Mouse (Mus musculus): ENCODE measurements at regions not wholly inside any gene's neighbourhood (a gene's known extent, or its start where the extent isn't known, plus 50 kb on each side); places are given as distances from the start of the nearest gene placed in this dataset.
A peak's percentile ranks its signal among the peaks of the same experiment; 100 is the strongest.

DNA sequence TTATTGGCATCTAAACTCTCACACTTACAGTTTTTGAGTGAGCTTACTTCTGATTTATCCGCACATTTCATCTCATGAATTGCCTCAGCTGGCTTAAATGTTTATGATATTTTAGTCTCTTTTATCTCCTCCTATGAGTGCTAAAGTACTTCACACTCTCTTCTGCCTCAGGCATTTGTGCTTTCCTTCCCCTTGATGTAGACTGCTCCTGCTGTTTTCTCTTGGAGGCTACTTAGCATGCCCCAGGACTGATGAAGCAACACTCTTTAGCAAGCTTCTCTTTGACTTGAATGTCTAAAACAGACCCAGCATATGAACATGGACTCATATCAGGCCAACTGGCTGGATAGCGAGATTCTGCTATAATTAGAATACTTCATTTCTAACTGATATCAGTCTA lies 882.8 kb downstream of the Tecrl start:
- Histone ChIP-seq H3K4me3 (ENCODE audit: insufficient read depth, low read length) (no peak overlapping the region), H3K4me1 (ENCODE audit: control insufficient read depth, insufficient read depth, low read length) (no peaks in the 10 kb centered on the region), H3K27ac (ENCODE audit: insufficient read depth, low read length) (no peak overlapping the region)
- TF ChIP-seq CTCF (IDR thresholded peaks at IDR 0.05; ENCODE audit: borderline replicate concordance, insufficient read depth, low read length) = no peak
- no peak for TF ChIP-seq POLR2A (IDR thresholded peaks at IDR 0.05; ENCODE audit: low read depth, low read length)

DNA sequence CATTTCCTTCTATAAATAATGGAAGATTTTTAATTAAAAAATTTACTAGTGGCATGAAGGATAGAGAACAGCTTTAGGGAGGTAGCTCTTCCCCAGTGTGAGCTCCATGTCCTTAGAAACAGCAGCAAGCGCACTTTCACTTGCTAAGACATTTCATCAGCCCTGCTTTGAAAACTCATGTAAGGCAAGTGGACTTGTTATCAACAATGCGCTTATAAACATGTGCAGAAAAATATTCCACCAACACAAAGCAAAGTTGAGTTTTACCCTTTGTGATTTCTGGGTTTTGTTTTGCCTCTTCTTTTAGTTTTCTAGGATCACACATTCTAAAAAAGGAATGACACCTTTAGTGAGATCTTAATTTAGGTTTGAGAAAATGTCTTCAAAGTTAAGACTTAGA lies 890.7 kb downstream of the Tecrl start:
- Histone ChIP-seq H3K27ac (ENCODE audit: insufficient read depth, low read length) (no peak overlapping the region), H3K4me1 (ENCODE audit: control insufficient read depth, insufficient read depth, low read length) (no peaks in the 10 kb centered on the region), H3K4me3 (ENCODE audit: insufficient read depth, low read length) (no peak overlapping the region)
- TF ChIP-seq CTCF (IDR thresholded peaks at IDR 0.05; ENCODE audit: borderline replicate concordance, insufficient read depth, low read length) (no peak), POLR2A (IDR thresholded peaks at IDR 0.05; ENCODE audit: low read depth, low read length) (no peak)

DNA sequence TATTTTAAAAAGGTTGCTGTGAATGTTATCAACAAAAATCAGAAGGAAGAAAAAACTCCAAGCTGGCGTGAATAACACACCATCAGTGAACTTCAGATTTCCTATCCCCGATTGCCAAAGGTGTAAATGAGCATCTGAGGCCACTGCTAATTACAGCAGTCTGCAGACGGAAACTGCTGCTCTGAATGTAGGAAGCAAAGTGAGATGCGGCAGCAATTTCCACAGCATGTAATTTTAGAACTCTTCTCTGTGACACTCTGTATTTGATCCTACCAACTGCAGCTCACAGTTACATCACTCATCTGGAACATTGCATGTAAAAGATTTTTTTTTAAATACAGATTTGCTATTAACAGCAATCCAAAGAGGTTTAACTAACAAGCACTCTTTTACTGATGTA lies 913.7 kb downstream of the Tecrl start:
- TF ChIP-seq CTCF (IDR thresholded peaks at IDR 0.05; ENCODE audit: borderline replicate concordance, insufficient read depth, low read length) (no peak), POLR2A (IDR thresholded peaks at IDR 0.05; ENCODE audit: low read depth, low read length) (no peak)
- no peaks in the 10 kb centered on the region for H3K4me1 ChIP-seq (ENCODE audit: control insufficient read depth, insufficient read depth, low read length)
- H3K4me3 ChIP-seq (ENCODE audit: insufficient read depth, low read length) = no peak overlapping the region
- no peak overlapping the region for H3K27ac ChIP-seq (ENCODE audit: insufficient read depth, low read length)

DNA sequence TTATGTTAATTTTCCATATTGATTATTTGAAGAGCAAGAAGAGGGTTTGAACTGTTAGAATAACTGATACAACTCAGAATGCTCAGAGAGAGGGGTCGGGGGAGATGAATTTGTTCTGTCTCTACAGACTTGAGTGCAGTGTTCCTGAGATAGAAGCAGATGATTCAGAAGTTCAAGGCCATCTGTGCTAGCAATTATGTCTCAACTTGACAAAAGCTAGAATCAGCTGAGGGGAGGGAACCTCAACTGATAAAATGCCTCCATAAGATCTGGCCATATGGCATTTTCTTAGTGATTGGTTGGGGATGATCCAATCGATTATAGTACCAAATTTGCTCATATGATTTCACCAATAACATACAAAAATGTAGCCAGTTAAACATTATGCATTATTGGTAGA lies 914.9 kb downstream of the Tecrl start:
- no peak for TF ChIP-seq CTCF (IDR thresholded peaks at IDR 0.05; ENCODE audit: borderline replicate concordance, insufficient read depth, low read length)
- no peak for TF ChIP-seq POLR2A (IDR thresholded peaks at IDR 0.05; ENCODE audit: low read depth, low read length)
- no peak overlapping the region for H3K4me3 ChIP-seq (ENCODE audit: insufficient read depth, low read length)
- no peak overlapping the region for H3K27ac ChIP-seq (ENCODE audit: insufficient read depth, low read length)
- H3K4me1 ChIP-seq (ENCODE audit: control insufficient read depth, insufficient read depth, low read length) = no peaks in the 10 kb centered on the region

DNA sequence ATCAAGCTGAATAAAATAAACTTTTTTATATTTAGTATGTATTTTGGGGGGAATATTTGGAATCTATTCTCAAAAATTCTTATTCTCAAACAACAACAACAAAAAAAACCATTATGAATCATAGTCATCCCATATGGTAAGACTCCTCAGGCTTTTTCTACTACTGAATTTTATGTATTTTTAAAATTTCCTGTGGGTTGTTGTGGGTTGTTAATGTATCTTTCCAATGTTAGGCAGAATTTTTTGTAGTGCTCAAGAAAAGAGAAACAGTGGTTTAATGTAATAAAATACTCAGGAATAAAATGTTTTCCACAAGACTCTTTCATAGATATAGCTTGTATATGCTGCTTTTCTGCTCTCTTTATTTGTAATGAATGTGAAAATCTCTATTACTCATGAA lies 934.6 kb downstream of the Tecrl start:
- Histone ChIP-seq H3K27ac (ENCODE audit: insufficient read depth, low read length) (no peak overlapping the region), H3K4me3 (ENCODE audit: insufficient read depth, low read length) (no peak overlapping the region), H3K4me1 (ENCODE audit: control insufficient read depth, insufficient read depth, low read length) (no peaks in the 10 kb centered on the region)
- TF ChIP-seq POLR2A (IDR thresholded peaks at IDR 0.05; ENCODE audit: low read depth, low read length) (no peak), CTCF (IDR thresholded peaks at IDR 0.05; ENCODE audit: borderline replicate concordance, insufficient read depth, low read length) (no peak)

DNA sequence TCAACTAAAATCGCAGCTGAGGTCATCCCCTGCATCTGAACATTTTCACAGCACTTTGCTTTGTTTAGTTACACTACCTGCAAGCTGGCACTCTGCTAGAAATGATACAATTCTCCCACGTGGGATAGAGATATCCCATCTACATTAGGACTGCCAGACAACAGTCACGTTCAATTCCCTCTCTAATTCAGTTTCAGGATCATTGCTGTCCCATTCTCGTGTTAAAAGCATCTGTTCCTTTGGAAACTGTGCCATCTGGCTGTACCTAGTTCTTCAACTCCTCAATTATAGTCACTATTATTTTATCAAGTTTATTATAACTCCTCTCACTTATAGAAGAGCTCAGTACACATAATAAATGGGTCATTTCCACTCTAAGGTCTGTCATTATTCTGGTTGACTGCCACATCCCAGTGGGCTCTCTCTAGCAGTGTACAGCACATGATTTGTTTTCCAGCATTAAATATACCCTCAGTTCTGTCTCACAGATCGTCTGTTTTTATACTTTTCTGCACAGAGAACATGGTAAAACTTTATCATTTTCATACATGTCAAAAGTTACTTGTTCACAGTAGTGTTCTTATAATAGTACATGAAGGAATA lies 958.3 kb downstream of the Tecrl start:
- Histone ChIP-seq H3K27ac (ENCODE audit: insufficient read depth, low read length) (no peak overlapping the region), H3K4me1 (ENCODE audit: control insufficient read depth, insufficient read depth, low read length) (no peaks in the 10 kb centered on the region), H3K4me3 (ENCODE audit: insufficient read depth, low read length) (no peak overlapping the region)
- TF ChIP-seq POLR2A (IDR thresholded peaks at IDR 0.05; ENCODE audit: low read depth, low read length) = no peak
- TF ChIP-seq CTCF (IDR thresholded peaks at IDR 0.05; ENCODE audit: borderline replicate concordance, insufficient read depth, low read length) = no peak

DNA sequence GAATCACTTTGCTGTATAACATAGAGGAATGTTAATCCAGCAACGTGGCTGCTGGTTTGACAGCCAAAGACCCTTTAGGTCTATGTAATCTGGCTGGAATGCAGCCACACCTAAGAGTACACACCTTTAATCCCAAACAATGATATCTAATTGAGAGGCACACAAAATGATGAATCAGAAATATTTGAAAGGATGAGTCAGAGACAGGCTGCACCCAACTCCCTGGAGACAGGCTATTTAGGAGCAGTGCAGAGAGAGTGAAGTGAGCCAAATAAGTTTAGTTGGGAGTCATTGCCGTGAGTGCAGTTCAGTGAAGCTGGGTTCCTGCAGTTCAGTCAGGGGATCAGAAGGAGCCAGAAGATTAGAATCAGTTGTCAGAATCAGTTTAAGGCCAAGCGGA lies 993.4 kb downstream of the Tecrl start:
- H3K27ac ChIP-seq (ENCODE audit: insufficient read depth, low read length) = no peak overlapping the region
- no peak overlapping the region for H3K4me3 ChIP-seq (ENCODE audit: insufficient read depth, low read length)
- peaks cover 4% of the 10 kb centered on the region; the same call in 1 of the 2 replicates for H3K4me1 ChIP-seq (ENCODE audit: control insufficient read depth, insufficient read depth, low read length)
- TF ChIP-seq CTCF (IDR thresholded peaks at IDR 0.05; ENCODE audit: borderline replicate concordance, insufficient read depth, low read length) (no peak), POLR2A (IDR thresholded peaks at IDR 0.05; ENCODE audit: low read depth, low read length) (no peak)

DNA sequence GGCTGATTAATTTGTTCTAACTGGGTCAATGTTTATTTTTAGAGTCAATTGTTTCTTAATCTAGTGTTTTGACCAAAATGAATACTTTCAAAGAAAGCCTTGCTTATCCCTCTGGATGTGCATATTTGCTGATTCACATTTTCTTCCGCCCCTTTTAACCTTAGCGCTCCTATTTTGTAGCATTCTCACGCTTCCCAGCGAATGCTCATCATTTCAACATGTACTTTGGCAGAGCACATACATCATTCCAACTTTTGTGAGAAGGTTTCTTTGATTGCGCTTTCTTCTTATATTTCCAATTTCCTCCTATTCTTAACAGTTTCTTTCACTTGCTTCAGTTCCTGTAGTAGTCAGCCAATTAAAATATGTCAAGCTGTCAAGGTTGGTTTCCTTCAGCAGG lies 998.7 kb downstream of the Tecrl start:
- Histone ChIP-seq H3K4me3 (ENCODE audit: insufficient read depth, low read length) (no peak overlapping the region), H3K27ac (ENCODE audit: insufficient read depth, low read length) (no peak overlapping the region), H3K4me1 (ENCODE audit: control insufficient read depth, insufficient read depth, low read length) (no peaks in the 10 kb centered on the region)
- no peak for TF ChIP-seq CTCF (IDR thresholded peaks at IDR 0.05; ENCODE audit: borderline replicate concordance, insufficient read depth, low read length)
- no peak for TF ChIP-seq POLR2A (IDR thresholded peaks at IDR 0.05; ENCODE audit: low read depth, low read length)

DNA sequence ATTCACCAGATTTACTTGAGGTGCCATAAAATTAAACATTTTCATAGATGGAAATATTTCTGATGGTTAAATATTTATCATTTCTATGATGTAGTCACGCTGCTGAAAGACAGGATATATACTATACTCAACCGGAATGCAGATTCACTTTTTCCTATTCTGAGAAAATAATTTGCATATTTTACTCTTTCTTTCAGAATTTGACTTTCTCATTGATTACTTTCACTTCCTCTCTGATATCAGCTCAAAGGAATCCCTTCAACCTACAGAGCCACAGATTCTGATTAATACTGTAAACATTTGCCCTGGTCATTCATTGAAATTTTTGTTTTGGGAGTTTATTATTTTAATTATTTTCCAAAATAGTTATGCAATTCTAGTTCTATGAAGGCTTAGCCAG lies 1003.9 kb downstream of the Tecrl start:
- Histone ChIP-seq H3K4me3 (ENCODE audit: insufficient read depth, low read length) (no peak overlapping the region), H3K27ac (ENCODE audit: insufficient read depth, low read length) (no peak overlapping the region), H3K4me1 (ENCODE audit: control insufficient read depth, insufficient read depth, low read length) (no peaks in the 10 kb centered on the region)
- no peak for TF ChIP-seq POLR2A (IDR thresholded peaks at IDR 0.05; ENCODE audit: low read depth, low read length)
- TF ChIP-seq CTCF (IDR thresholded peaks at IDR 0.05; ENCODE audit: borderline replicate concordance, insufficient read depth, low read length) = no peak

DNA sequence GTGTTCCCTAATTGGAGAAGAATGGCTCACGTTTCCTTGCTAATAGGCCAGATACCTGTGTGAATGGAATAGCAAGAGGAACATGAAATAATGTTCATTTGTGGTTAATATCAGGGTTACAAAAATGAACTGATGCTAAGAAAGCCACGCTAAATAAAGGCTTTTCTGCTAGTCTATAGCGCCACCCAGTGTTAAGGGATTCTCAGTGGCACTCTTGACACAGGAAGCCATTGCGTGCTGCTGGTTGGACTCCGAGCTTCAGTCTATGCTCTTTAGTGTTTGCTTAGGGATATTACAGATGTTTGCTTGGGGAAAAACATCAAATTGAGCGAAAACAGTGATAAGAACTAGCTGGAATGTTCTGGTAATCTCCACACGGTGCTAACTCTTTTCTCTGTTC lies 1008.3 kb downstream of the Tecrl start:
- TF ChIP-seq POLR2A (IDR thresholded peaks at IDR 0.05; ENCODE audit: low read depth, low read length) = no peak
- TF ChIP-seq CTCF (IDR thresholded peaks at IDR 0.05; ENCODE audit: borderline replicate concordance, insufficient read depth, low read length) = peak; percentile 24; the same call in 1 of the 2 replicates
- Histone ChIP-seq H3K27ac (ENCODE audit: insufficient read depth, low read length) (no peak overlapping the region), H3K4me1 (ENCODE audit: control insufficient read depth, insufficient read depth, low read length) (no peaks in the 10 kb centered on the region), H3K4me3 (ENCODE audit: insufficient read depth, low read length) (no peak overlapping the region)

DNA sequence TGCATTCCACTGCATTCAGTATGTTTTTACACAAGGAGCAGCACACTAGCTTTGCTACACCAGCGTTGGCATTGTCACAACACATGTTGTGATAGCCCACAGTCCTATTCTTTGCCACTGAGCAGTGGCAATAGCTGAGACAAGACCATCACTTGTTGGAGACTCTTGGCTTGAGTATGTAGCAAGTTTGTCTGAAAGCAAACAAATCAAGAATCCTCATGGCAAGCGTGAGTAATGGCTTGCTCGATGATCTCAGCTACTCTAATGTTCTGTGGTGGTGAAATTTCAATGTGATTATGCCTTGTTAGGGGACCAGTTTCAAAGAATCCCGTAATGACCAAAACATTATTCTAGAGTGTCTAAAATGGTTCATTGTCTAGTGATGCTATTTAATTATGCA lies 1030.6 kb downstream of the Tecrl start:
- no peak overlapping the region for H3K27ac ChIP-seq (ENCODE audit: insufficient read depth, low read length)
- no peak for TF ChIP-seq CTCF (IDR thresholded peaks at IDR 0.05; ENCODE audit: borderline replicate concordance, insufficient read depth, low read length)
- no peak for TF ChIP-seq POLR2A (IDR thresholded peaks at IDR 0.05; ENCODE audit: low read depth, low read length)
- H3K4me1 ChIP-seq (ENCODE audit: control insufficient read depth, insufficient read depth, low read length) = no peaks in the 10 kb centered on the region
- no peak overlapping the region for H3K4me3 ChIP-seq (ENCODE audit: insufficient read depth, low read length)
